Mouse (Mus musculus) liver, embryonic 12.5 days (tissue): ENCODE results near the gene Fam198b. TPM values are rescaled to one million over a fixed set of nuclear protein-coding genes. Genes with fewer than 3 reads are reported as not detected.

Source experiments
- ATAC-seq: fragments of 200-750 bp; cut with Nextera tagmentation; 2 replicates; pipeline ENCODE4 v1.8.0; 2017; ENCODE audit warnings: moderate number of reproducible peaks, mild to moderate bottlenecking, moderate library complexity
- H3K27ac ChIP-seq: fragments of 300-500 bp; sonication (generic); 2 replicates; pipeline ENCODE4 v1.5.1; 2016; ENCODE audit warnings: mild to moderate bottlenecking
- H3K27me3 ChIP-seq: fragments of 300-500 bp; sonication (generic); replicated peaks from 2 replicates; pipeline ENCODE4 v1.6.1; 2016; ENCODE audit warnings: mild to moderate bottlenecking, moderate library complexity
- H3K36me3 ChIP-seq: fragments of 300-500 bp; sonication (generic); 2 replicates; pipeline ENCODE4 v1.6.1; 2016; ENCODE audit warnings: mild to moderate bottlenecking, moderate library complexity
- H3K4me1 ChIP-seq: fragments of 300-500 bp; sonication (generic); 2 replicates; pipeline ENCODE4 v1.6.1; 2016
- H3K4me2 ChIP-seq: fragments of 300-500 bp; sonication (generic); 2 replicates; pipeline ENCODE4 v1.6.1; 2016; ENCODE audit warnings: mild to moderate bottlenecking, moderate library complexity
- H3K4me3 ChIP-seq: fragments of 300-500 bp; sonication (generic); 2 replicates; pipeline ENCODE4 v1.5.1; 2016; ENCODE audit warnings: mild to moderate bottlenecking, moderate library complexity
- H3K9ac ChIP-seq: fragments of 300-500 bp; sonication (generic); 2 replicates; pipeline ENCODE4 v1.6.1; 2016; ENCODE audit warnings: mild to moderate bottlenecking, moderate library complexity
- H3K9me3 ChIP-seq: fragments of 300-500 bp; sonication (generic); replicated peaks from 2 replicates; pipeline ENCODE4 v1.6.1; 2016; ENCODE audit warnings: mild to moderate bottlenecking, moderate library complexity
- WGBS: fragments of 180-500 bp; shearing (Covaris S2); methylation state at CpG from one replicate; pipeline ENCODE4 v1.1.7; 2016; ENCODE audit not compliant: insufficient replicate concordance; 5-methylcytosine and 5-hydroxymethylcytosine counted together
- polyA plus RNA-seq: library from polyadenylated mRNA; unstranded; fragments of >200 nt; fragmentation: Nextera tagmentation; extraction: Ambion mirVana; gene quantifications from 2 replicates; pipeline ENCODE4 v1.2.1, GENCODE M21; 2016

Gene Fam198b
- polyA plus RNA-seq, 1 experiment from 2014 or later: 3.9 TPM

GRCm38 (mm10) chr3:79858221-79858620 lies 26.1 kb upstream of the Fam198b start:
- Histone ChIP-seq H3K9me3 (no peaks in the 10 kb centered on the region), H3K27me3 (no peaks in the 10 kb centered on the region), H3K36me3 (no peaks in the 10 kb centered on the region), H3K4me2 (no peak overlapping the region), H3K27ac (no peak overlapping the region), H3K4me3 (no peak overlapping the region), H3K4me1 (peaks cover 10% of the 10 kb centered on the region; the same call in 1 of the 2 replicates), H3K9ac (no peak overlapping the region)
- no peak for ATAC-seq
- WGBS: 68% methylated on average over 3 of the region's 3 CpGs

GRCm38 (mm10) chr3:79864824-79865223 lies 19.5 kb upstream of the Fam198b start:
- H3K4me1 ChIP-seq: no peaks in the 10 kb centered on the region
- no peak for ATAC-seq

GRCm38 (mm10) chr3:79866089-79866488 lies 18.2 kb upstream of the Fam198b start:
- H3K4me1 ChIP-seq: no peaks in the 10 kb centered on the region
- H3K27me3 ChIP-seq: no peaks in the 10 kb centered on the region
- H3K4me3 ChIP-seq: no peak overlapping the region
- H3K27ac ChIP-seq: no peak overlapping the region
- WGBS: 82% methylated on average over 3 of the region's 3 CpGs
- no peak overlapping the region for H3K4me2 ChIP-seq
- H3K9me3 ChIP-seq: no peaks in the 10 kb centered on the region
- H3K9ac ChIP-seq: no peak overlapping the region
- H3K36me3 ChIP-seq: no peaks in the 10 kb centered on the region
- ATAC-seq: no peak

More at GRCm38 (mm10) chr3:79864824-79865223, 19.5 kb upstream of the Fam198b start:
- Histone ChIP-seq H3K36me3 (no peaks in the 10 kb centered on the region), H3K9me3 (no peaks in the 10 kb centered on the region), H3K4me3 (no peak overlapping the region), H3K9ac (no peak overlapping the region), H3K27me3 (no peaks in the 10 kb centered on the region), H3K27ac (no peak overlapping the region), H3K4me2 (no peak overlapping the region)
- WGBS: 37% methylated on average over 7 of the region's 7 CpGs

- Histone ChIP-seq H3K27ac (no peak overlapping the region), H3K4me3 (no peak overlapping the region), H3K9me3 (no peaks in the 10 kb centered on the region), H3K4me1 (no peaks in the 10 kb centered on the region), H3K9ac (no peak overlapping the region), H3K27me3 (no peaks in the 10 kb centered on the region), H3K4me2 (no peak overlapping the region), H3K36me3 (no peaks in the 10 kb centered on the region)
- no peak for ATAC-seq
- 70% methylated on average over 9 of the region's 9 CpGs for WGBS
Observed at GRCm38 (mm10) chr3:79866526-79866925, 17.8 kb upstream of the Fam198b start.

GRCm38 (mm10) chr3:79867121-79867709 lies 17.1 kb upstream of the Fam198b start:
- WGBS: 38% methylated on average over 1 of the region's 1 CpGs
- H3K4me3 ChIP-seq: no peak overlapping the region
- H3K4me1 ChIP-seq: no peaks in the 10 kb centered on the region
- H3K27ac ChIP-seq: no peak overlapping the region
- no peaks in the 10 kb centered on the region for H3K36me3 ChIP-seq
- no peak overlapping the region for H3K4me2 ChIP-seq
- H3K27me3 ChIP-seq: no peaks in the 10 kb centered on the region
- no peak overlapping the region for H3K9ac ChIP-seq
- no peaks in the 10 kb centered on the region for H3K9me3 ChIP-seq
- ATAC-seq: no peak

GRCm38 (mm10) chr3:79875471-79875870 lies 8.9 kb upstream of the Fam198b start:
- Histone ChIP-seq H3K4me1 (no peaks in the 10 kb centered on the region), H3K27ac (no peak overlapping the region), H3K36me3 (no peaks in the 10 kb centered on the region), H3K9ac (no peak overlapping the region), H3K27me3 (no peaks in the 10 kb centered on the region), H3K9me3 (no peaks in the 10 kb centered on the region), H3K4me3 (no peak overlapping the region), H3K4me2 (no peak overlapping the region)
- WGBS: 81% methylated on average over 5 of the region's 5 CpGs
- no peak for ATAC-seq

GRCm38 (mm10) chr3:79878350-79878749 lies 6.0 kb upstream of the Fam198b start:
- WGBS: 53% methylated on average over 3 of the region's 3 CpGs
- no peaks in the 10 kb centered on the region for H3K4me1 ChIP-seq
- no peak overlapping the region for H3K27ac ChIP-seq
- ATAC-seq: peak; percentile 32; the same call in 1 of the 2 replicates
- no peaks in the 10 kb centered on the region for H3K9me3 ChIP-seq
- no peak overlapping the region for H3K4me2 ChIP-seq
- no peak overlapping the region for H3K9ac ChIP-seq
- no peaks in the 10 kb centered on the region for H3K27me3 ChIP-seq
- no peak overlapping the region for H3K4me3 ChIP-seq
- no peaks in the 10 kb centered on the region for H3K36me3 ChIP-seq

GRCm38 (mm10) chr3:79879246-79879645 lies 5.1 kb upstream of the Fam198b start:
- Histone ChIP-seq H3K4me1 (no peaks in the 10 kb centered on the region), H3K9ac (no peak overlapping the region), H3K9me3 (no peaks in the 10 kb centered on the region), H3K27ac (no peak overlapping the region), H3K36me3 (no peaks in the 10 kb centered on the region), H3K27me3 (no peaks in the 10 kb centered on the region), H3K4me3 (no peak overlapping the region), H3K4me2 (no peak overlapping the region)
- 0 out of 2 replicates have a peak, but pooled peaks have one; percentile 32 for ATAC-seq
- 61% methylated on average over 9 of the region's 9 CpGs for WGBS

- WGBS: 50% methylated on average over 2 of the region's 2 CpGs
- H3K27me3 ChIP-seq: peaks cover 9% of the 10 kb centered on the region
- no peak overlapping the region for H3K9ac ChIP-seq
- no peak overlapping the region for H3K27ac ChIP-seq
- no peaks in the 10 kb centered on the region for H3K36me3 ChIP-seq
- H3K4me1 ChIP-seq: peaks cover 9% of the 10 kb centered on the region
- no peak overlapping the region for H3K4me3 ChIP-seq
- H3K4me2 ChIP-seq: no peak overlapping the region
- ATAC-seq: no peak
- H3K9me3 ChIP-seq: no peaks in the 10 kb centered on the region
Observed at GRCm38 (mm10) chr3:79881645-79882044, 2.7 kb upstream of the Fam198b start.

GRCm38 (mm10) chr3:79883092-79883491 lies 1.2 kb upstream of the Fam198b start:
- ATAC-seq: no peak; the same call in 1 of the 2 replicates
- Histone ChIP-seq H3K9ac (no peak overlapping the region), H3K27me3 (peaks cover 11% of the 10 kb centered on the region), H3K27ac (no peak overlapping the region), H3K9me3 (no peaks in the 10 kb centered on the region), H3K4me1 (peaks cover 13% of the 10 kb centered on the region), H3K4me3 (no peak overlapping the region), H3K4me2 (no peak overlapping the region), H3K36me3 (no peaks in the 10 kb centered on the region)
- 18% methylated on average over 7 of the region's 7 CpGs for WGBS

- 24% methylated on average over 9 of the region's 9 CpGs for WGBS
- ATAC-seq: no peak
- no peaks in the 10 kb centered on the region for H3K9me3 ChIP-seq
- H3K36me3 ChIP-seq: no peaks in the 10 kb centered on the region
- 0 out of 2 replicates have a peak overlapping the region, but pooled peaks have one; percentile 18 for H3K4me3 ChIP-seq
- H3K4me2 ChIP-seq: peak overlapping the region; percentile 41
- H3K9ac ChIP-seq: no peak overlapping the region
- H3K4me1 ChIP-seq: peaks cover 13% of the 10 kb centered on the region
- H3K27ac ChIP-seq: no peak overlapping the region
- H3K27me3 ChIP-seq: peaks cover 11% of the 10 kb centered on the region
Observed at GRCm38 (mm10) chr3:79884761-79885189, 442 bp downstream of the Fam198b start.

GRCm38 (mm10) chr3:79885686-79886356 lies 1.5 kb downstream of the Fam198b start:
- 7% methylated on average over 19 of the region's 19 CpGs for WGBS
- no peak overlapping the region; the same call in 1 of the 2 replicates for H3K27ac ChIP-seq
- ATAC-seq: peak; percentile 55

More at GRCm38 (mm10) chr3:79885686-79886356, 1.5 kb downstream of the Fam198b start:
- peaks cover 13% of the 10 kb centered on the region for H3K4me1 ChIP-seq
- H3K36me3 ChIP-seq: no peaks in the 10 kb centered on the region
- H3K27me3 ChIP-seq: peaks cover 11% of the 10 kb centered on the region
- peak overlapping the region; percentile 9; the same call in 1 of the 2 replicates for H3K9ac ChIP-seq
- peak overlapping the region; percentile 22 for H3K4me3 ChIP-seq
- peak overlapping the region; percentile 60 for H3K4me2 ChIP-seq
- H3K9me3 ChIP-seq: no peaks in the 10 kb centered on the region
